Mouse (Mus musculus) liver, embryonic 13.5 days (tissue): ENCODE measurements around the gene Brd7. TPM values are rescaled to one million over a fixed set of nuclear protein-coding genes. Genes with fewer than 3 reads are reported as not detected.
A peak's percentile ranks its signal among the peaks of the same experiment; 100 is the strongest.

ENCODE experiments used
- ATAC-seq: fragments of 200-750 bp; cut with Nextera tagmentation; 2 replicates; pipeline ENCODE4 v1.8.0; 2017; ENCODE audit warnings: low read depth, mild to moderate bottlenecking, moderate number of reproducible peaks, moderate library complexity
- DNase-seq: peaks from one replicate; pipeline ENCODE4 v3.0.0; 2022
- H3K27ac ChIP-seq: fragments of 300-500 bp; sonication (generic); 2 replicates; pipeline ENCODE4 v1.5.1; 2015; ENCODE audit warnings: moderate library complexity, mild to moderate bottlenecking, inconsistent platforms
- H3K27me3 ChIP-seq: fragments of 300-500 bp; sonication (generic); 2 replicates; pipeline ENCODE4 v1.6.1; 2015; ENCODE audit warnings: mild to moderate bottlenecking, inconsistent platforms
- H3K36me3 ChIP-seq: fragments of 300-500 bp; sonication (generic); 2 replicates; pipeline ENCODE4 v1.6.1; 2015; ENCODE audit warnings: mild to moderate bottlenecking, inconsistent platforms
- H3K4me1 ChIP-seq: fragments of 300-500 bp; sonication (generic); replicated peaks from 2 replicates; pipeline ENCODE4 v1.6.1; 2015; ENCODE audit warnings: inconsistent platforms
- H3K4me2 ChIP-seq: fragments of 300-500 bp; sonication (generic); 2 replicates; pipeline ENCODE4 v1.6.1; 2015; ENCODE audit warnings: inconsistent platforms, mild to moderate bottlenecking, moderate library complexity
- H3K4me3 ChIP-seq: fragments of 300-500 bp; sonication (generic); replicated peaks from 2 replicates; pipeline ENCODE4 v1.5.1; 2015; ENCODE audit warnings: mild to moderate bottlenecking, inconsistent platforms
- H3K9ac ChIP-seq: fragments of 300-500 bp; sonication (generic); 2 replicates; pipeline ENCODE4 v1.6.1; 2015; ENCODE audit warnings: mild to moderate bottlenecking, inconsistent platforms
- H3K9me3 ChIP-seq: fragments of 300-500 bp; sonication (generic); replicated peaks from 2 replicates; pipeline ENCODE4 v1.6.1; 2016; ENCODE audit warnings: inconsistent platforms
- WGBS: fragments of 180-500 bp; shearing (Covaris S2); methylation state at CpG from one replicate; pipeline ENCODE4 v1.1.7; 2015; ENCODE audit not compliant: insufficient replicate concordance; 5-methylcytosine and 5-hydroxymethylcytosine counted together
- polyA plus RNA-seq: library from polyadenylated mRNA; unstranded; fragments of >200 nt; fragmentation: Nextera tagmentation; extraction: Ambion mirVana; gene quantifications from 2 replicates; pipeline ENCODE4 v1.2.1, GENCODE M21; 2015

Gene Brd7
- polyA plus RNA-seq, 1 experiment from 2014 or later: 46.1 TPM

- 76% methylated on average over 11 of the region's 11 CpGs for WGBS
- no peak overlapping the region for H3K4me2 ChIP-seq
- H3K27me3 ChIP-seq: no peaks in the 10 kb centered on the region
- peaks cover 10% of the 10 kb centered on the region for H3K36me3 ChIP-seq
- peak overlapping the region; percentile 93; the same call in 1 of the 2 replicates for H3K27ac ChIP-seq
- peaks cover 94% of the 10 kb centered on the region for H3K4me1 ChIP-seq
- H3K4me3 ChIP-seq: no peak overlapping the region
- ATAC-seq (no peak), DNase-seq (no peak)
- no peak overlapping the region for H3K9ac ChIP-seq
- H3K9me3 ChIP-seq: no peaks in the 10 kb centered on the region
Observed at GRCm38 (mm10) chr8:88291305-88291690, 70.7 kb downstream of the Brd7 start.

GRCm38 (mm10) chr8:88290326-88291304 lies 71.4 kb downstream of the Brd7 start:
- H3K9me3 ChIP-seq: no peaks in the 10 kb centered on the region
- peaks cover 95% of the 10 kb centered on the region for H3K4me1 ChIP-seq
- H3K4me3 ChIP-seq: no peak overlapping the region
- DNase-seq: no peak
- no peaks in the 10 kb centered on the region for H3K27me3 ChIP-seq
- no peak for ATAC-seq
- H3K27ac ChIP-seq: peak overlapping the region; percentile 93
- H3K4me2 ChIP-seq: no peak overlapping the region
- no peak overlapping the region for H3K9ac ChIP-seq
- peaks cover 4% of the 10 kb centered on the region for H3K36me3 ChIP-seq
- WGBS: 65% methylated on average over 13 of the region's 13 CpGs

- Histone ChIP-seq H3K27me3 (no peaks in the 10 kb centered on the region), H3K27ac (peak overlapping the region; percentile 93), H3K4me2 (no peak overlapping the region), H3K9ac (no peak overlapping the region), H3K4me1 (peaks cover 95% of the 10 kb centered on the region), H3K4me3 (no peak overlapping the region), H3K36me3 (no peaks in the 10 kb centered on the region), H3K9me3 (no peaks in the 10 kb centered on the region)
- ATAC-seq (no peak), DNase-seq (no peak)
- 35% methylated on average over 1 of the region's 1 CpGs for WGBS
Observed at GRCm38 (mm10) chr8:88289901-88290300, 72.1 kb downstream of the Brd7 start.

- DNase-seq: peak; percentile 35
Observed at GRCm38 (mm10) chr8:88288622-88289242, 73.3 kb downstream of the Brd7 start.

GRCm38 (mm10) chr8:88286421-88286960 lies 75.5 kb downstream of the Brd7 start:
- Histone ChIP-seq H3K4me2 (no peak overlapping the region), H3K27ac (peak overlapping the region; percentile 26)
- DNase-seq: no peak

More at GRCm38 (mm10) chr8:88288622-88289242, 73.3 kb downstream of the Brd7 start:
- Histone ChIP-seq H3K27me3 (no peaks in the 10 kb centered on the region), H3K4me3 (peak overlapping the region; percentile 41), H3K9ac (peak overlapping the region; percentile 76), H3K9me3 (no peaks in the 10 kb centered on the region), H3K4me2 (peak overlapping the region; percentile 64), H3K27ac (peak overlapping the region; percentile 93), H3K36me3 (no peaks in the 10 kb centered on the region), H3K4me1 (peaks cover 91% of the 10 kb centered on the region)
- 10% methylated on average over 12 of the region's 12 CpGs for WGBS
- ATAC-seq: peak; percentile 84

GRCm38 (mm10) chr8:88285469-88286356 lies 76.3 kb downstream of the Brd7 start:
- Histone ChIP-seq H3K9ac (no peak overlapping the region), H3K9me3 (no peaks in the 10 kb centered on the region), H3K4me1 (peaks cover 83% of the 10 kb centered on the region), H3K27me3 (no peaks in the 10 kb centered on the region), H3K27ac (peak overlapping the region; percentile 26; the same call in 1 of the 2 replicates), H3K36me3 (no peaks in the 10 kb centered on the region), H3K4me3 (no peak overlapping the region), H3K4me2 (no peak overlapping the region)
- DNase-seq (peak; percentile 33), ATAC-seq (peak; percentile 25; the same call in 1 of the 2 replicates)
- 51% methylated on average over 8 of the region's 8 CpGs for WGBS

More at GRCm38 (mm10) chr8:88286421-88286960, 75.5 kb downstream of the Brd7 start:
- no peak for ATAC-seq
- Histone ChIP-seq H3K4me3 (no peak overlapping the region), H3K9ac (no peak overlapping the region), H3K4me1 (peaks cover 83% of the 10 kb centered on the region), H3K9me3 (no peaks in the 10 kb centered on the region), H3K36me3 (no peaks in the 10 kb centered on the region), H3K27me3 (no peaks in the 10 kb centered on the region)
- WGBS: 82% methylated on average over 14 of the region's 14 CpGs

GRCm38 (mm10) chr8:88284738-88285137 lies 77.3 kb downstream of the Brd7 start:
- Histone ChIP-seq H3K4me1 (peaks cover 83% of the 10 kb centered on the region), H3K4me3 (no peak overlapping the region), H3K9ac (no peak overlapping the region), H3K27me3 (no peaks in the 10 kb centered on the region), H3K4me2 (no peak overlapping the region), H3K27ac (no peak overlapping the region; the same call in 1 of the 2 replicates), H3K36me3 (no peaks in the 10 kb centered on the region), H3K9me3 (no peaks in the 10 kb centered on the region)
- WGBS: 66% methylated on average over 7 of the region's 7 CpGs
- DNase-seq (no peak), ATAC-seq (no peak)

- Histone ChIP-seq H3K27me3 (no peaks in the 10 kb centered on the region), H3K4me2 (no peak overlapping the region), H3K27ac (no peak overlapping the region), H3K4me1 (peaks cover 83% of the 10 kb centered on the region), H3K9me3 (no peaks in the 10 kb centered on the region), H3K36me3 (no peaks in the 10 kb centered on the region), H3K9ac (no peak overlapping the region), H3K4me3 (no peak overlapping the region)
- ATAC-seq (no peak), DNase-seq (no peak)
- 71% methylated on average over 13 of the region's 13 CpGs for WGBS
Observed at GRCm38 (mm10) chr8:88283243-88284115, 78.5 kb downstream of the Brd7 start.

- H3K4me1 ChIP-seq: peaks cover 82% of the 10 kb centered on the region
- no peak overlapping the region for H3K4me2 ChIP-seq
- no peak for ATAC-seq
- no peaks in the 10 kb centered on the region for H3K36me3 ChIP-seq
- no peaks in the 10 kb centered on the region for H3K27me3 ChIP-seq
- no peak for DNase-seq
- no peak overlapping the region for H3K4me3 ChIP-seq
- WGBS: 40% methylated on average over 8 of the region's 8 CpGs
- H3K9me3 ChIP-seq: no peaks in the 10 kb centered on the region
- no peak overlapping the region for H3K9ac ChIP-seq
- H3K27ac ChIP-seq: no peak overlapping the region; the same call in 1 of the 2 replicates
Observed at GRCm38 (mm10) chr8:88282684-88283083, 79.3 kb downstream of the Brd7 start.
